Mouse (Mus musculus): ENCODE data around the gene Ptprm.

Gene Ptprm

DNA sequence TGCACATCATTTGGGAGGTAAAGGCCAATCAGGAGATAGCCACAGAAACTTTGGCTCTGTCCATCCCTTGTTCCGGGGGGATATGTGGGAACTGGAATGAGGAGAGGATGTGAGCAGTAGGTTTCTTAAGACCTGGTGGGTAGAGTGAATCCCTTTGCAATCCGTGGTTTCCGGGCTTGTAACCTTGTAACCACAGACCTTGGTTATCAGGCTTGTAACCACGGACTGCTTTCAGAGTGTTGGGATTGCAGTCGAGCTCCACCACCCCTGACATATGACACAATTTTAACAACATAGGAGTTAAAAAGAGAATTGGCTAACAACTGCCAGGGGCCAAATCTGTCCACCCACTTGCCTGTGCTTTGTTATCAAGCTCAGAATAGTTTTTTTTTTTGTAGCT, 270.2 kb downstream of the Ptprm start:
- in situ Hi-C loops (cut with MboI, MseI), result no loop called here

DNA sequence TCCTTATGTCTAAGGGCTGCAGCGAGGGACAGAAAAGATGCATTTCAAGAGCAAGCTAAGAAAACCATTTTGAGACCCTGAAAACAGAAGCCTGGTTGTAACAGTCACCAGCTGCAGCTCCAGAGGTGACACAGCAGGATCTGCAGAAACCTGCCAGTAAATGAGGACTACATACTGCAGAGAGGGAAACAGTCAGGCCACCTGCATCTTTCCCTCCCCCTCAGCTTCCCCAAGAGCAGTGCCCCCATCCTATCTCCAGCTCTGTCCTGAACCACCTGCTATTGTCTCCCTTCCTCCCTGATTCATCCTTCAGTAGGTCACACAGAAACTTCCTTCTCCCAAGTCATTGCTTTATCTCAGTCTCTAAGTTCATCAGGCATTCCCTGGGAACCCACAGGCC, 274.7 kb downstream of the Ptprm start:
- in situ Hi-C loops (cut with MboI, MseI), result no loop called here

DNA sequence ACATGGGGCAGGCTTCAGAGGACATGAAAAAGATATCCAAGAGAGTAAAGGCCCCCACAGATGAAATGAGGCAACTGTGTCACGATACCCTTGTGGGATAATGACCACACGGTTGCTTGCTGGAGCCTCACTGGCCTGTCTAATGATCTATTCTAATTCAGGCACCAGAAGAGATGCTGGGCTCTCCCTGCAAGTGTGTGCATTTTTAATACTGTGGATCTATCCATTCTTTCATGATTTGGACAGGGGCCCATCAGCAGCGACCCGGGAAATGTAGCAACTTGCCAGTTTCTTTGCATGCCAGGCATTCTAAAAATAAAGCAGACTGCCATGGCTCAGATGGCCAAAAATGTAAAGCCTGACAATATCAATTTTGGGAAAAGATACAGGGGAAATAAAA, 280.7 kb downstream of the Ptprm start:
- in situ Hi-C loops (cut with MboI, MseI), result no loop called here

DNA sequence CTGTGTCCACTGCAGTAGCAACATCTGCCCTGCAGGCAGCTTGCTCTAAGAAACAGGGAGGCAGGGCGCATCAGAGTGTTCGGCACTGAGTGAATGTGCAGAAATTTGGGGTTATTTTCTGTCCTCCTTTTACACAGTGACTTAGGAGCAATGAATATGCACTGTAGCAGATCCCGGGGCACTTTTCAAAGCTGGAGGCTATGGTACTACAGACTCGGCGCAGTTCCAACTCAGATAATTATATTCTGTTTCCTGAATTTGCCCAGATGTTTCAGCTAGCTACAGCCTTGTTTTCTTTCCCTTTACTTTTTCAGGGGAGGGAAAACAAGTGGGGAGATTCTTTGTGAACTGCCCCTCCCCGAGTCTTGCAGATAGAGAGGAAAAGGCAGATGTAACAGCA, 281.1 kb downstream of the Ptprm start:
- in situ Hi-C loops (cut with MboI, MseI), result no loop called here

DNA sequence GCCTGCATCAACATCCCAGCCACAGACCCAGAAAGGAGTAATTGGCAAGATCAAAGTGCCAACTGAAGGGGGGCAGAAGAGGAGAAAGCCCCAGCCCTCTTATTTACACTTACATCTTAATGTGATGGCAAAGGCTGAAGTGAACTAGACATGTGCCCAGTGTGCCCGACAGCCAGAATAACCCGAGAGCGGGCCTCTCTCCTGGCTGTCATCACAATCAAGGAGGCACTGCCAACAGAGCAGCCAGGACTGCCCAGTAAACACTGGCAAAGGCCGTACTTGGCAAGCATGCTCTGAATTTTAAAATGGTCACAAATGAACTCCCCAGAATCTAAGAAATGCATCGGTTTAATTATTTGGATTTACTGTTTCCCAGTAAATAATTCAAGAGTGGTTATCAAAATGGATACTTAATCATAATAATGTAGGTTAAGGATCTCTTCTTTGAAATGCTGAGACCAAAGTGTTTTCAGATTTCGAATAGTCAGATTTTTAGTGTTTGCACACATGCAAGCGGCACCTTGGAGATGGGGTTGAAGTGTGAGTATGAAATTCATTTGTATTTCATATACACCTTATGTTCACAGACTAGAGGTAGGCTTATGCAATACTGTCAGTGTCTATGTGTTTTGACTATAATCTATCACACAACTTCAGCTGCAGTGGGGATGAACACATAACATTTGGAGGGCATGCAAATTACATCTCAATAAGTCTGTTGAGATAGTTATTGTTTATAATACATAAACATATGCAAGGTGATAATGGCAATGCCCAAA, 282.8 kb downstream of the Ptprm start:
- in situ Hi-C loops (cut with MboI, MseI), result no loop called here

DNA sequence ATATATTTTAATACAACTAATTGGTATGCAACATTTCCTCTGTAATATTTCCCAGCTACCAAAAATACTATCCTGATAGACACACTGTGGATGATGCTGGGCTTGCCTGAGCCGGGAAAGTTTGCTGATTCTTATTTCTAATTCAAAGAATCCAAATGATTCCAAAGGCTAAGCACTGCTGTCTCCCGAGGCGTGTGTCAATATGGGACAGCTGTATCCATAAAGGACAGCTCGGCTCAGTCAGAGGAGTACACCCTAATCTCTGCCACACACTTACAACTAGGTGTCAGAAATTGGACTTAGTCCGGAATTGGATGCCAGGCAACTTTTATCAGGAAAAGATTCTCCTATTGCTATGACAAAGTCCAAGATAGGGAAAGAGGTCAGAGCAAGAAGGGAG, 290.6 kb downstream of the Ptprm start:
- in situ Hi-C loops (cut with MboI, MseI), result no loop called here

DNA sequence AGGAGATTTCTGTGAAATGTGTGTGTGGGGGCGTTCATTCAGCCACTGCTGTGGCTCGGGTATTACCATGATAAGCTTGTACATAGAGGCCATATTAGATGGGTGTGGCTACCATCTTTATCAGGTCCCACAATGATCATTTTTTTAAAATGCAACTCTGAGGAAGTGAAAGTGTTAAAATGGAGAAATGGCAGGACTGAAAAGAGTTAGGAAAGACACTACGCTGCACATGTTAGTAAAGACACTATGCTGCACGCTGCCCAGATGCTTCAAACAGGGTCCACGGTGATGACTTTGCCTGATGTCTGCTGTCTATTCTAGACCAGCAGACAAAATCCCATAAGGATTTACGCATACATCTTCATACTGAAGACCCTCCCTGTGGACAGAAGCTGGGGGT, 298.6 kb downstream of the Ptprm start:
- in situ Hi-C loops (cut with MboI, MseI), result no loop called here

DNA sequence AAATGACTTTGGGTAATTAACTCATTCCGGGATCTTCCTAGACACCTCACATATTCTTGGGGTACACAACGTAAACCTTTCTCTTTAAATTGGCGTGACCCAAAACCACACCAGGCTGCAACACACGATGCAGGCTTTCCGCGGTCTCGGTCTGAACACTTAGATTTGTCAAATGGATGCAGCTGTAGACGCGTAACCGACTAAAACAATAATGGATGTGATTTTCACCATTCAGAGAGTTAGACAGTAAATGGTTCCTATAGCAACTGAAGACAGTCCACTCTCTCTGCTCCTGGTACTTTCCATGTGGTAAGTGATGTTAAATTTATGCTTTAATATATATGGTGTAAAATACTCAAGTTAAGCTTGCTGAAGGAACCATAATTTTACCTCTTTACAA, 300.1 kb downstream of the Ptprm start:
- in situ Hi-C loops (cut with MboI, MseI), result no loop called here

DNA sequence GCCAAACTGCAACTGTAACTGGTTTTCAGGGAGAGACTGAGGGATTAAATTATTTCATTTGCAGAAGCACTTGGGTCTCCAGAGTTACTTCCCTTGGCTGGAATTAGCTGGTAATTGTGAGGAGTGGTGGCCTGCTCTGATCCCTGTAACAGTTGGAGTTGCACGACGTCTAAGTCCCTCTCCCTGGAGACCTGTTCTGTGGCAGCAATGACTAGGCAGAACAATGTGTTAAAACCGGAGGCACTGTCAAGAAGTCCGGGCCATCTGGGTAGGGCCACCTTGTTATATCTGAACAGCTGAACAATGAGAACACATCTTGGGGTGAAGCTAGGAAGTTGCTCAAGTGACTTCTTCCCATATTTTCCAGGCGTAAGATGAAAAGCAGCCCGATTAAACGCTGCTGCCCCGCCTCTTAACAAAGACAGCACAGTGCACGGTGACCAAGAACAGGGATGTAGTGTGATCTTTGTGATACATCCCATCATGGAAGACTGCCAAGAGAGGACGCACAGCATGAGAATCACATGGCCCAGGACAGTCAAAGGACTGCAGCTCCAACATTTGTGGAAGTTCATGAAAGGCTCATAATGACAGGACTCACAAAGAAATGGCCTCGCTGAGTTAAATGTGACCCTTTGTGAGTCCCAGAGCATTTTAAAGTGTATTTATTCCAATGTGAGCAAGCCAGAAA, 301.5 kb downstream of the Ptprm start:
- in situ Hi-C loops (cut with MboI, MseI), result no loop called here

DNA sequence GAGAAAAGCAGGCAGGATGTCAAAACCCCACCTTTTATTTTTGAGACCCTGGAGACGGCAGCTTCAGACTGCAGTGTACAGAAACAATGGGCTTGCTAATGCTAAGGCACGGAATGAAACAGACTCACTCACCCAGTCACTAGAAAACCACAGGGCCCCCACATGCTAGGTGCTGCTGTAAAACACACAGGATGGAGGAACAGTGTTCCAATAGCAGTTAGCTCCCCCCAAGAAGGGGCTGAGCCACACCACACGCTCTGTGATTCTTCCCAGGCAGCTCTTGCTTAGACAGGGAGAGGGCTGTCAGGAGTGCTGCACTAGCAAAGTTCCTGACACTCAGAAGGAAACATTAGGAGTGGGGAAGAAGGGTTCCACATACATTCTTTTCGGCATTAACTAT, 306.6 kb downstream of the Ptprm start:
- in situ Hi-C loops (cut with MboI, MseI), result no loop called here

DNA sequence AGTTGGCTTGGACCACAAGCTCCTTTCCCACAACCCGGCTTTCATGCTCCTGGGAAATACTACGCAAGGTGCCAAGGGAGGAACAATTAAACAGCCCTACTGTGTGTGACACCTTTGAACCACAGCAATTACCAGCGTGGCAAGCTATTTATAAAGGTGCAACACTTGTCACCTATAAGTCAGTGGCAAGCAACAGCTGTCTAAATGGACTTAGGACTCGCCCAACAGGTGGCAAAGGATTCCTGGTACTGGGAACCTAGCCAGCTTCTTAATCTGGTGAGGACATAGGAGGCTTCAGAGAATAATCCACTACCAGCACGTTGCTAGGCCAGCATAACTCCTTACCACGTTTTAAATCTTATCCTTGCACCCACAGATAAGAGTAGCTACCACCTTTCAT, 315.7 kb downstream of the Ptprm start:
- in situ Hi-C loops (cut with MboI, MseI), result no loop called here

DNA sequence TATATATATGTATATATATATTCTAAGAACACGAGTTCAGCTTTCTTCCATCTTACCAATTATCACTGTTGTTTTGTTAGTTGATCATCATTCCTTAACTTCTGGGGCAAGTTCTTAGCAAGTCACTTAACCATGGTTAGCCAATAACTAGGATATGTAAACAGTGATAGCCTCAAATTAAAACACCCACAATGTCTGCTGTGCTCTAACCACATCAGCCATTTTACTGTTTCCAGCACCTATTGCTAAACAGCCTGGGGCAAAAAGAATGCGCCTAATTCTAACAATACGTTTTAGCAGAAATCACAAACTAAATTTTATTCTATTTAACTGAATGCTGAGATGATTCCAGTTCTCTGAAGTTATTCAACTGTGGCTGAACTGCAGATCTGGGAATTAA, 320.7 kb downstream of the Ptprm start:
- in situ Hi-C loops (cut with MboI, MseI), result no loop called here

DNA sequence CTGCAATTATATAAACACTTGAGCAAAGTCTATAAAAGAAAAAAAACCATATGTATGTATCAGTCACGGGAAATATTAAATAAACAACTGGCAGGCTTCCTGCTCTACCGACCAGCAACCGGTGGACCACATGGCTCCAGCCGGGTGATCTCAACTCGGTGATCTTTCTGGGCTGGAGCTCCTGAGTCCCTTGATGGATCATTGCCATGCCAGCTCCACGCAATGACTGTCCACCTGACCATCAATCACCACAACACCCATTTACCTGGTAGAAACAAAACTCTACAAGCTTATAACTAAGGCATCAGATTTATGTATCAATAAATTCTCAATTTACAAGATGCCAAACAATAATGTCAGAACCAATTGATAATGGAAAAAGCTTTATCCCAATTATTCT, 322.2 kb downstream of the Ptprm start:
- in situ Hi-C loops (cut with MboI, MseI), result no loop called here

DNA sequence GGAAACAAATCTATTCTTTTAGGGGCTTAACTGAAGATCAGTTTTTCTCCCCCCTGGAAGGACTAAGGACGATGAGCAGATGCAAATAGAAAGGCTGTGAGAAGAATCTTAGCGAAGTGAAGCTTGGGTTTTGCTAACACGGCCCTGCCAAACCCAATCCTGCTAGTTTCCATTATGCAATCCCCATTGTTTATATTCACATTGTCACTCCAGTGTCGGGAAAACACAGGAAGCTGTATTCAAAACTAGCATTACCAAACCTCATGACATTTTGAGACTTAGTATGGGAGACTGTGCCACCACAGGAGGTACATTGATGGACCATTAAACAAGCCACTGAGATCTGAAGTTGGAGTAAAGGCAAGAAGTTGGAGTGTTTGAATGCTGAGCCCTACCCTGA, 322.9 kb downstream of the Ptprm start:
- in situ Hi-C loops (cut with MboI, MseI), result no loop called here

DNA sequence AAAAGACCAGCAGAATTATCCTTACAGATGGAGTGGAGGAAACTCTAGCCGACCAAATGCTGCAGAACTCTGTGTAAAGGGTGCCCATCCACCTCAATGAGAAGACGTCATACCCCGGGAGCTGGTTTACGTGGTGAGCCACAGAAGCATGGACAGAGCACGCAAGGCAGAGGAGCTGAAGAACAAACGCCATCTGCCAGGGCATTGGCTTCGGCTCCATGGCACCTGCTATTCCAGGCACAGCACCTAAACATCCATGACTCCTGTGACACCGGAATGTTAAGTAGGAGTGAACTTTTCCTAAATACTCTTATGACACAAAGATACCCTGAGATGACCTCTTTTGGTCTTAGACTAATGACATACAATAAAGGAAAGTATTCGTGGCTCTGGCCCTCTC, 327.0 kb downstream of the Ptprm start:
- in situ Hi-C loops (cut with MboI, MseI), result no loop called here

DNA sequence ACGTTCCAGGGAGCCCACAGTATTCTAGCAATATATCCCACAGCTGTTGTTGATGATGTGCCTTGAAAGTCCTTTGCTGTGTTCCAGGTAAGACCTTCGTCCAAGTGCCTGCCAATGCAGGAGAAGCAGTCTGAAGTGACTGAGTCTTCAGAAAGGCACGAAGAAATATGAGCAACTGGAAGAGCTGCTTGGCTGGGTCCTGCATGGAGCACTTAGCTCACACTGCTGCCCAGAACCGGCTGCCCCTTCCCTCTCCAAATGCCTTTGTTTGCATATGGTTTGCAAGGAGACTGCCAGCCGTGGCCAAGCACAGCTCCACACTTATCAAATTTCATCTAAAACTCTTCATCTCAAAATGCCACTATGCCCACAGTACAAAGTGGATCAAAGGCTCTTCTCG, 337.8 kb downstream of the Ptprm start:
- in situ Hi-C loops (cut with MboI, MseI), result no loop called here

DNA sequence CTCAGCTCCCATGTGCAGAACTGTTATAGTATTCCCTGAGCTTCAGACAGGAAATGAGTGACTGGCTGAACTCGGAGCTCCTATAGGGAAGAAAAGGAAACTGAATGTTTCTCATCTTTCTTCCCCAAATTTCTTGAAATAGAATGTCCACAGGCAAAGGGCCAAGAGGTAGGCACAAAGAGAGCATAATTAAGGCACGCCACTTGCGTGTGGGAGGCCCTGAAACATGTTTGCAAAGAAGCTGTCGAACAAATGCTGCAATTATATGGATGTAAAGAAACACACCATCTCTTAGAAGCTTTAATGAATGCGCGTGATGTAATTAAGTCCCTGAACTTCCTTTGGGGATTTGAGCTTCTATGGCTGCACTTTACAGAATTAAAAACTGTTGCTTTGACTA, 341.0 kb downstream of the Ptprm start:
- in situ Hi-C loops (cut with MboI, MseI), result no loop called here

DNA sequence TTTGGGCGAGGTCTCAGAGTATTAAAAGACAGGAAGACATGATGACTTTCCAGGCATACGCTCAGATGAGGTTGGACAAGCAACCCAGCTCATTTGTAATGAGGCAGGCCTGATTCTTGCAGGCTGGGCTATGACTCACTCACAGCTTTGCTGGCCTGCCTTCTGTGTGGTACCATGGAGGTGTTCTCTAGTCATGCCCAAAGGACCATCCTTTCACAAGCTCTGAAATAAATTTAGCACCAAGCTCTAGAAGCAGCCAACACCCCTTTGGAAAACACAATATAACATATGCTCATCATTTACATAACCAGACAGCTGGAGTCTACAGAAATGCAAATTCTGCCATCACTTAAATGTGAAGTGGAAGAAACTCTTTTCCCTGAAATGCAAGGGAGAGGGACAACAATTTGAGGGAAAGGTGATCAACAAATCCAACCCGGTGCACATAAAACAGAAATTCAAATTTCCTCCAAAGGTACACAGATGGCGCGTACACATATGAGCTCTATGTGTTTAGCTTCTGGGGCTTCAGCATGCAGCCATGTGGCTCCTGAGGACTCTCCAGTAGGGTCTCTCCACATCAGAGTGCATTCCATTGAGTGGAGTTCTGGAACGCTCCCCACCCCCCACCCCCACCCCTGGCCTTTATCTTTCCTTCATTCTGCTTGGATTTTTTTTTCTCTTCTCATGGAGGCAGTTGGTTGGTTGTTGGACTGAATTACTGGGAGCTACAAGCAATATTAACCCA, 342.2 kb downstream of the Ptprm start:
- in situ Hi-C loops (cut with MboI, MseI), result no loop called here

DNA sequence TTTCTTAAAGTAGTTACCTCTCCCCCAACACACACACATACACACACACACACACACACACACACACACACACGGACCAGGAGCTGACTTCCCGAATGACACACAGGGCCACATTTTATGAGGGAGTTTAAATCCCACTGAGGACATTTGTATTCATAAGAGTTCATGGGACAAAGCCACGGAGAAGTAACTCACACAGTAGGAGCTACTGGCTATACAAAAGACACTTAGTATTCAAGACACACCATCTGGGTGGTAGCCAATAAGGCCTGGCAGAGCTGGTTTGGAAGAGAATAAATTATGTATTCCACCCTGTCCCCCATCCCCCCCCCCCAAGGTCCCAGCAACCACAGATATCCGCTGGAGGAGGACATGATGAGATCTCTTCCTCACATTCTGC, 344.1 kb downstream of the Ptprm start:
- in situ Hi-C loops (cut with MboI, MseI), result no loop called here

DNA sequence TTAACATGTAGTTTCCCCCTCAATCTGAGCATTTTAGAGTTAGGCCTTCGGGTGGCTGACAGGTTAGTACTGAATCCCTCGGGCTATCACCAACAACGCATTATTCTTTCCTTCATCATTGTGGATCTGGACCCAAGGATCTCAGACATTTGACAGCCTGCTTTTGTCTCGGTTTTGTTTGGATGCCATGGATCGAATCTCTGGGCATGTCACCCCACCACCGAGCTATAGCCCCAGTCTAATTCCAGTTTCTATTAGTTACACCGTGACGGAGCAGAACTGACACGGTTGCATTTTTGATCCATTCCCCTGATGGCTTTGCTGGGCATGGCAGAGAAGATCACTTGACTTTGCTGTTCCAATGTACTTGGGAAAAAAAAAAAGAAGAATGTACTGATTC, 346.1 kb downstream of the Ptprm start:
- in situ Hi-C loops (cut with MboI, MseI), result no loop called here

DNA sequence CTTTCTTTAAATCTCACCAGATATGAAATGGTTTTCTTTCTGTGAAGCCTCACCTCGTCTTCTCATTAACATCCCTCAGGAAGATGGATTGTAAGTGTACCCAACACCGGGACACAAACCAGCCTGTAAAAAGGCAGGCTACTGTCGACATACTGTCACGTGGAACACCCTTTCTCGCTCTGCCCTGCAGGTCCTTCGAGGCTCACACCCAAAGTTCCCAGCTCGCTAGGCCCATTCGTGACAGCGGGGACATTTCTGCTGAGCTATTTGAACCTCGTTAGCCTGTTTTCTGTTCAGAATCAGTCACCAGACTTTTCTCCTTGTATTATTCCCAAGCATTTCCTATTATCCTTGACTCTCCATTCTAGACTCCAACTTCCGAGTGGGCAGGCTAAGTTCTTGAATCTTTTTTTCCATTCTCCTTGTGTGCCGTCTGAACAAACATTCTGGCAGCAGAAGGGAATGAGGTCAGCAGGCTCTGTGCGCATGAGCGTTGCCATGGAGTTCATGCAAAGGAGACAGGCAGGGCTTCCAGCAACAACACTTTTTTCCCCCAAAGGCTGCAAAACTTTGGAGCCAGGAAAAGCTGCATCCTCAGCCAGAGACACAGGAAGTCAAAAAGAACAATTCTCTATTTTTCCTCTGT, 347.4 kb downstream of the Ptprm start:
- in situ Hi-C loops (cut with MboI, MseI), result no loop called here

DNA sequence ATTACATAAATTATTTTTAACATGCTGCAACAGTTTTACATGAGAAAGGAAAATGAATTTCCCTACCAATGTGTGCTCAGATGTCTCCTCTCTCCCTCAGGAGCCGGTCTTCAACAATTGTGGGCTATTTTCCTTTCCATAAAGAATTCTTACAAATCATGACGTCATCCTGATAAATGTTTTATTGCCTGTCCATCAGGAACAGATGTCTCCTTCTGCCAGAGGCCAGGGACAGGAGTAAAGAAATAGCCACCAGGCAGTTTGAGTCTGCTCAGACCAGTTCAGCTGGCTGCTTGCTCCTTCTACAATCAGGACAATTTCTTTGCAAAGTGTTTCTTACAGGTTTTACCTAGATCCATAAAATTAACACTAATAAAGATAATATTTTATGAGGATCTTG, 357.4 kb downstream of the Ptprm start:
- in situ Hi-C loops (cut with MboI, MseI), result loop anchor here (10.0 kb wide), 1 partner anchor 788 kb away; no protein-coding TSS in a partner anchor

All from T-helper 2 cell (primary cell).